Mouse (Mus musculus): ENCODE data around the gene Ppp2r3a. TPM values are rescaled to one million over a fixed set of nuclear protein-coding genes. Genes with fewer than 3 reads are reported as not detected.

Gene Ppp2r3a
- total and polyA plus RNA-seq, 2 experiments from 2014 or later = 18.6 to 37.9 TPM

DNA sequence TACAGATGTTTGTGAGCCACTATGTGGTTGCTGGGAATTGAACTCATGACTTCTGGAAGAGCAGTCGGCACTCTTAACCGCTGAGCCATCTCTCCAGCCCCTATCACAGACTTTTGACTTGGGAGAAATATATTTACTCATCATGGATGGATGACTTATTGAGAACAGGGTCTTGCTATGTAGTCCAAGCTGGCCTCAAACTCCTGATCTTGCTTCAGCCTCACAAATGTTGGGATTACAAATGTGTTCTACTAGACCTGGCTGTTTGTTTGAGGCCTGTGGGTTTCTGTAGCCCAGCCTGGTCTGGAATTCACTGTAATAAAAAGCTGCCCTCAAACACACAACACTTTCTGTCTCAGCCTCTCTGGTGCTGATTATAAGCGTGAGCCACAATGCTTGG lies 155.1 kb downstream of the Ppp2r3a start:
- Histone ChIP-seq H3K4me2 (ENCODE audit: low read depth, low read length, poor library complexity, severe bottlenecking) (no peak overlapping the region), H3K36me3 (ENCODE audit: insufficient read depth, low read length) (peaks cover 9% of the 10 kb centered on the region; the same call in 1 of the 2 replicates)
- 94% methylated on average over 3 of the region's 3 CpGs for WGBS

DNA sequence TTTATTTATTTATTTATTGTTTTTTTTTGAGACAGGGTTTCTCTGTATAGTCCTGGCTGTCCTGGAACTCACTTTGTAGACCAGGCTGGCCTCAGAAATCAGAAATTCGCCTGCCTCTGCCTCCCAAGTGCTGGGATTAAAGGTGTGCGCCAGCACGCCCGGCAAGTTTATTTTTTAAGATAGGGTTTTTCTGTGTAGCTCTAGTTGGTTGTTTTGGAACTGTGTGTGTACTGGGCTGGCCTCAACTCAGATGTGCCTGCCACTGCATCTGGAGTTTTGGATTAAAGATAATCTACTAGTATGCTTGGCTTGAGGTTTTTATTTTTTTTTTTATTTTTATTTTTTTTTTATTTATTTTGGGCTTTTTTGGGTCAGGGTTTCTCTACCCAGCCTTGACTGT lies 156.2 kb downstream of the Ppp2r3a start:
- Histone ChIP-seq H3K9ac (replicated peaks; ENCODE audit: low read length, poor library complexity, severe bottlenecking) (no peak overlapping the region), H3K4me2 (ENCODE audit: low read depth, low read length, poor library complexity, severe bottlenecking) (no peak overlapping the region), H3K4me1 (ENCODE audit: insufficient read depth, low read length) (no peaks in the 10 kb centered on the region), H3K36me3 (ENCODE audit: insufficient read depth, low read length) (no peaks in the 10 kb centered on the region), H3K4me3 (ENCODE audit: low read depth, low read length) (no peak overlapping the region), H3K27ac (ENCODE audit: low read depth, low read length) (no peak overlapping the region), H3K27me3 (ENCODE audit: insufficient read depth, low read length) (no peaks in the 10 kb centered on the region), H3K9me3 (ENCODE audit: low read length) (no peaks in the 10 kb centered on the region)
- no peak for DNase-seq (ENCODE audit: low spot score)
- TF ChIP-seq CTCF (IDR thresholded peaks at IDR 0.05) = no peak
- WGBS = 97% methylated on average over 4 of the region's 4 CpGs
- ATAC-seq (ENCODE audit: low FRiP score) = no peak

More for the DNA sequence above, 155.1 kb downstream of the Ppp2r3a start:
- no peak for DNase-seq (ENCODE audit: low spot score)
- ATAC-seq (ENCODE audit: low FRiP score) = no peak
- Histone ChIP-seq H3K27ac (ENCODE audit: low read depth, low read length) (no peak overlapping the region), H3K4me3 (ENCODE audit: low read depth, low read length) (no peak overlapping the region), H3K4me1 (ENCODE audit: insufficient read depth, low read length) (no peaks in the 10 kb centered on the region), H3K9ac (replicated peaks; ENCODE audit: low read length, poor library complexity, severe bottlenecking) (no peak overlapping the region), H3K27me3 (ENCODE audit: insufficient read depth, low read length) (no peaks in the 10 kb centered on the region), H3K9me3 (ENCODE audit: low read length) (no peaks in the 10 kb centered on the region)
- TF ChIP-seq CTCF (IDR thresholded peaks at IDR 0.05) = no peak

DNA sequence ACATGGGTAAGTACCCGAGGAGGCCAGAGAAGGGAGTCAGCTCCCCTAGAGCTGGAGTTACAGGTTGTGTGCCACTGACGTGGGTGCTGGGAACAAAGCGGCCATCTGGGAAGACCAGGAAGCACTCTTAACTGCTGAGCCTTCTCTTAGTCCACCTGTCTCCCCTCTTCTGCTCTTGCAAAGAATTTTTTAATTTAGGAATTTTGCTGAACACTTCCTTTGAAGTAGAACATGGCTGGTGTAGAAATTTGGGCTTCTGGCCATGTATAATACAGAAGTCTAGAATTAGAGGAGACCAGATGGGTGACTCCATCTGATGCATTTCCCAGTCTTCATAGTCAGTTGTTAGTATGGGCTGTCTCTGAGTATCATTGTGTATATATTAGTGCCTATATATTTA lies 167.9 kb downstream of the Ppp2r3a start:
- ATAC-seq (ENCODE audit: low FRiP score) = no peak
- no peak for TF ChIP-seq CTCF (IDR thresholded peaks at IDR 0.05)

DNA sequence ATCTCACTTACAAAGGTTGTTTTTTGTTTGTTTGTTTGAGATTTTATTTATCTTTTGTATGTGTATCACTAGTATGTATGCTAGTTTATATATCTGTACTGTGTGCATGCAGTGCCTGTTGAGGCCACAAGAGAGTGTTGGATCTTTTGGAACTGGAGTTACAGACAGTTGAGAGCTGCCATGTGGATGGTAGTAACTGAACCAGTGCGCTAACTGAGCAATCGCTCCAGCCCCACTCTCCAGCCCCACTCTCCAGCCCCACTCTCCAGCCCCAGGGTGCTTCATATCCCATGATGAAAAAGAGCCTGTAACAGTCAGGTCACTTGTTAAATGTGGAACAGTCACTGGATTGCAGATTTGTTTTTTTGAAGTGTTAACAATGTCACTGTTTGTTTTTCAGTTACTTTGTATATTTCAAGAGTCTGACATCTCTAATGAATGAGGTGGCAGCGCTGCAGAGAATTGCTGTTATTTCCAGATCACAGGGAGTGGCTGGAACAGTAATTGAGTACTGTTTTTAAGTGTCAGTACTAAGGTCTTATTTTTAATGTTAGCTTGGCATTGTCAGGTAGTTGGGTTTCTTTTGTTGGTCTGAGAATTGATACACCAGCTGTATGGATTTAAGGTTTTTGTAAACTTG lies 171.4 kb downstream of the Ppp2r3a start:
- 0 out of 2 replicates have a peak, but pooled peaks have one; percentile 54 for ATAC-seq (ENCODE audit: low FRiP score)
- H3K4me1 ChIP-seq (ENCODE audit: insufficient read depth, low read length) = peaks cover 15% of the 10 kb centered on the region
- H3K27me3 ChIP-seq (ENCODE audit: insufficient read depth, low read length) = no peaks in the 10 kb centered on the region
- no peaks in the 10 kb centered on the region for H3K36me3 ChIP-seq (ENCODE audit: insufficient read depth, low read length)
- H3K4me2 ChIP-seq (ENCODE audit: low read depth, low read length, poor library complexity, severe bottlenecking) = 0 out of 2 replicates have a peak overlapping the region, but pooled peaks have one; percentile 0
- no peak overlapping the region for H3K4me3 ChIP-seq (ENCODE audit: low read depth, low read length)
- 74% methylated on average over 3 of the region's 3 CpGs for WGBS
- DNase-seq (ENCODE audit: low spot score) = no peak
- no peak overlapping the region for H3K9ac ChIP-seq (replicated peaks; ENCODE audit: low read length, poor library complexity, severe bottlenecking)
- TF ChIP-seq CTCF (IDR thresholded peaks at IDR 0.05) = peak; percentile 36
- H3K27ac ChIP-seq (ENCODE audit: low read depth, low read length) = no peak overlapping the region
- no peaks in the 10 kb centered on the region for H3K9me3 ChIP-seq (ENCODE audit: low read length)

More for the DNA sequence above, 167.9 kb downstream of the Ppp2r3a start:
- H3K27me3 ChIP-seq (ENCODE audit: insufficient read depth, low read length) = no peaks in the 10 kb centered on the region
- no peak overlapping the region for H3K27ac ChIP-seq (ENCODE audit: low read depth, low read length)
- H3K9me3 ChIP-seq (ENCODE audit: low read length) = no peaks in the 10 kb centered on the region
- H3K36me3 ChIP-seq (ENCODE audit: insufficient read depth, low read length) = no peaks in the 10 kb centered on the region
- H3K4me3 ChIP-seq (ENCODE audit: low read depth, low read length) = no peak overlapping the region
- no peak overlapping the region for H3K4me2 ChIP-seq (ENCODE audit: low read depth, low read length, poor library complexity, severe bottlenecking)
- 92% methylated on average over 3 of the region's 3 CpGs for WGBS
- no peak overlapping the region for H3K9ac ChIP-seq (replicated peaks; ENCODE audit: low read length, poor library complexity, severe bottlenecking)
- H3K4me1 ChIP-seq (ENCODE audit: insufficient read depth, low read length) = peaks cover 10% of the 10 kb centered on the region
- DNase-seq (ENCODE audit: low spot score) = no peak

DNA sequence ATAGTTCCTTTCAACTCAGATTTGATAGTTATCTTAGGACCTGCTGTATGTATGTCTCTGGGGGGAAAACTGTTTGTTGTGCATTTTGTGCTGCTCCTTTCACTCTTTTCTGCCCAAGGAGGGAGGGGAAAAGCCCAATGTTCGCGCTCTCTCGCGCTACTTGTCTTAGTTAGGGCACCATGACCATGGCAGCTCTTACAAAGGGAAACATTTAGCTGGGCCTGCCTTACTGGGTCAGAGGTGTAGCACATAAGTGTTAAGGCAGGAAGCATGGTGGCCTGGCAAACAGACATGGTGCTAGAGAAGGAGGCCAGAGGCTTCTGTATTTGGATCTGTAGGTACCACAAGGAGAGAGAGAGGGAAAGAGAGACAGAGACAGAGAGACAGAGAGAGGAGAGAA lies 173.0 kb downstream of the Ppp2r3a start:
- Histone ChIP-seq H3K9me3 (ENCODE audit: low read length) (no peaks in the 10 kb centered on the region), H3K27me3 (ENCODE audit: insufficient read depth, low read length) (no peaks in the 10 kb centered on the region), H3K4me1 (ENCODE audit: insufficient read depth, low read length) (peaks cover 15% of the 10 kb centered on the region), H3K4me2 (ENCODE audit: low read depth, low read length, poor library complexity, severe bottlenecking) (peak overlapping the region; percentile 54), H3K27ac (ENCODE audit: low read depth, low read length) (no peak overlapping the region), H3K4me3 (ENCODE audit: low read depth, low read length) (peak overlapping the region; percentile 25), H3K36me3 (ENCODE audit: insufficient read depth, low read length) (no peaks in the 10 kb centered on the region), H3K9ac (replicated peaks; ENCODE audit: low read length, poor library complexity, severe bottlenecking) (no peak overlapping the region)
- TF ChIP-seq CTCF (IDR thresholded peaks at IDR 0.05) = no peak
- WGBS = 52% methylated on average over 4 of the region's 4 CpGs
- ATAC-seq (ENCODE audit: low FRiP score) = no peak
- DNase-seq (ENCODE audit: low spot score) = no peak

DNA sequence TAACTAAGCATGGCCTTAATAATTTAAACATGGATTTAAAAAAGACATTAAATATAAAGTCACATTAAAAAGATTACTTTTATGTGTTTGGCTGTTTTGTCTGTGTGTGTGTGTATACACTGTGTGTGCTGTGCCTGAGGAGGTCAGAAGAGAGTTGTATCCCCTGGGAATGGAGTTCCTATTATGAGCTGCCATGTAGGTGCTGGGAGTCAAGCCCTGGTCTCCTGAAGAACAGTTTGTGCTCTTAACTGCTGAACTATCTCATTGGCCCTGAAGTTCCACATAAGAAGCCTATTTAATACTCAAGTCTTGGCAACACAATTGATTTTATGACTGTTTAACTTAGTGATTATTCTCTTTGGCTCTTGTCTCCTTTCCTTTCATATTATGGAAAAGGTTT lies 174.1 kb downstream of the Ppp2r3a start:
- no peak for TF ChIP-seq CTCF (IDR thresholded peaks at IDR 0.05)
- DNase-seq (ENCODE audit: low spot score) = no peak
- peaks cover 15% of the 10 kb centered on the region for H3K4me1 ChIP-seq (ENCODE audit: insufficient read depth, low read length)

More for the DNA sequence above, 174.1 kb downstream of the Ppp2r3a start:
- no peak for ATAC-seq (ENCODE audit: low FRiP score)
- Histone ChIP-seq H3K27ac (ENCODE audit: low read depth, low read length) (no peak overlapping the region), H3K9me3 (ENCODE audit: low read length) (no peaks in the 10 kb centered on the region), H3K9ac (replicated peaks; ENCODE audit: low read length, poor library complexity, severe bottlenecking) (no peak overlapping the region), H3K4me3 (ENCODE audit: low read depth, low read length) (peak overlapping the region; percentile 74), H3K36me3 (ENCODE audit: insufficient read depth, low read length) (no peaks in the 10 kb centered on the region), H3K4me2 (ENCODE audit: low read depth, low read length, poor library complexity, severe bottlenecking) (peak overlapping the region; percentile 88), H3K27me3 (ENCODE audit: insufficient read depth, low read length) (no peaks in the 10 kb centered on the region)
